ENCODE assay signal across 16 mouse cellular contexts in the genomic region with DNA sequence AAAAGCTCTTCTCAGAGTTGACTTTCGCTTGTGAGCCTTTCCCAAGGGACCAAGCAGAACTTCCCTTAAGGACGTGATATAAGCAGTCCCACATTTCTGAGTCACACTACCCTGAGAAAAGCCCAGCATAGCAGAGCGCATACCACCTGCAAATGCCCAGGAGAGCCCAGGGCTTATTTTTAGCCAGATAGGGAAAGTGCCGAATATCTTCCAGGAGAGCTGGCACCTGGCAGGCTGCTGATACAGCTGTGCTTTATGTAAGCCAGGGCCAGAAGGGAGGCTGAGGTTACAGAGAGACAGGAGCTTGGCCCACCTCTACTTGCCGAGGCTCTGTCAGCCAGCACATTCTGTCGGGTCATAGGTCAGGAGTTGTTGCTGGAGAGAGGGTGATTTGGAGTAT. TPM values are rescaled to one million over a fixed set of nuclear protein-coding genes. Genes with fewer than 3 reads are reported as not detected.
A peak's percentile ranks its signal among the peaks of the same experiment; 100 is the strongest.
DNase-seq lines count a peak whose midpoint lies in the region; ATAC-seq lines count a peak whose summit lies in the region.
"Had no signal": no experiment of that assay in that cellular context is flagged by ENCODE, and none has a peak within 500 bp of the region (broad histone marks: within the 10 kb centered on the region; RNA-seq: fewer than 3 reads in every experiment).

No protein-coding gene starts in this region.

- no peak overlapping the region for H3K4me2 ChIP-seq in heart, embryonic 11.5 days
- H3K4me2 ChIP-seq: midbrain, embryonic 15.5 days had no signal

- H3K4me1 ChIP-seq in heart, embryonic 11.5 days (ENCODE audit: control insufficient read depth, insufficient read depth, low read length) = peaks cover 1% of the 10 kb centered on the region

- no peak overlapping the region for H3K4me3 ChIP-seq in heart, embryonic 11.5 days (ENCODE audit: low read depth, low read length)
- H3K4me3 ChIP-seq: layer of hippocampus, adult 2 months; midbrain, embryonic 15.5 days had no signal

- peak; percentile 96 for DNase-seq in heart, adult 11 months
- peak; percentile 45 for DNase-seq in NIH3T3 (ENCODE audit: low read depth)
- peak; percentile 21 to 34 for DNase-seq in gastrocnemius, postnatal 36 days
- DNase-seq in heart, postnatal 10 days = peak; percentile 65 to 70
- no peak for DNase-seq in layer of hippocampus, postnatal 10 days (ENCODE audit: low spot score in 2 of 2)
- DNase-seq in thymus, postnatal 14 days = no peak
- DNase-seq in layer of hippocampus, adult 9-10 months (ENCODE audit: low spot score) = no peak
- DNase-seq: cerebellum, adult 9-10 months; kidney, adult 9 months; right cerebral cortex, postnatal 25 days had no signal

- no peaks in the 10 kb centered on the region for H3K9me3 ChIP-seq in heart, embryonic 11.5 days (replicated peaks; ENCODE audit: control insufficient read depth, low read length)
- H3K9me3 ChIP-seq: G1E; midbrain, embryonic 15.5 days had no signal

- H3K27me3 ChIP-seq in heart, embryonic 11.5 days (ENCODE audit: control insufficient read depth, insufficient read depth, low read length) = no peaks in the 10 kb centered on the region
- H3K27me3 ChIP-seq: midbrain, embryonic 15.5 days had no signal

- no peaks in the 10 kb centered on the region for H3K36me3 ChIP-seq in heart, embryonic 11.5 days (ENCODE audit: control insufficient read depth, insufficient read depth, low read length)
- H3K36me3 ChIP-seq: G1E; midbrain, embryonic 15.5 days had no signal

- intact Hi-C loops in gastrocnemius, postnatal 36 days (cut with DNase I) = no loop called here
- intact Hi-C loops in heart, postnatal 10 days (cut with DNase I) = no loop called here

- no peak overlapping the region for H3K27ac ChIP-seq in heart, embryonic 11.5 days (ENCODE audit: low read depth, low read length)
- H3K27ac ChIP-seq: layer of hippocampus, adult 2 months; macrophage; midbrain, embryonic 15.5 days had no signal

- ATAC-seq in heart, embryonic 11.5 days (replicated peaks; ENCODE audit: insufficient number of reproducible peaks, low FRiP score, low TSS enrichment) = no peak
- ATAC-seq: inflammation-experienced regulatory T-cells, adult 6 months; midbrain, embryonic 15.5 days had no signal

- 31% methylated on average over 6 of the region's 6 CpGs for WGBS in heart, embryonic 11.5 days (ENCODE audit: insufficient replicate concordance)

- no peak overlapping the region for H3K9ac ChIP-seq in heart, embryonic 11.5 days (ENCODE audit: low read depth, low read length)
- H3K9ac ChIP-seq: midbrain, embryonic 15.5 days had no signal

RNA-seq across cellular contexts. Expression of a gene that starts 16.1 kb away (rescaled TPM):
- 0.27 and 0.35 TPM in 2 replicates for polyA plus RNA-seq in heart, embryonic 11.5 days (2014; fragmentation: Nextera tagmentation; extraction: Ambion mirVana)
- 1 to 10 TPM; 5.7 to 9.0 TPM for total RNA-seq in gastrocnemius, postnatal 36 days (2021)
- total RNA-seq in heart, postnatal 10 days (2021) = 1 to 10 TPM; 2.3 to 2.5 TPM
- 10 to 100 TPM; 18.9 to 19.6 TPM for total RNA-seq in layer of hippocampus, postnatal 10 days (2021)

Comparison
In these comparisons a context has a peak if more than half of its experiments do, and no peak if none do; other contexts are left out.
1. DNase-seq: peak in heart, adult 11 months (single experiment), NIH3T3 (single experiment), gastrocnemius, postnatal 36 days (2 of 2) and heart, postnatal 10 days (2 of 2); none in layer of hippocampus, postnatal 10 days (0 of 2), thymus, postnatal 14 days (single experiment) and layer of hippocampus, adult 9-10 months (single experiment).